Mouse (Mus musculus) CD8-positive naive resting alpha-beta T cell, adult 2 months (primary cell): ENCODE measurements around the gene Grk6.
"Not testable (repeated sequence)": the region's sequence is repeated elsewhere in the genome, so short reads cannot be mapped to it uniquely, and the experiment has no call there.

Source experiments
- DNase-seq, 2 experiments: peaks; one replicate each; pipeline ENCODE4 v3.0.0; 2022; ENCODE audit warnings: low read depth in 2 of 2, low spot score in 2 of 2

Gene Grk6

GRCm38 (mm10) chr13:55420933-55421800 is 23.7 kb upstream of the Grk6 start:
- peak; percentile 83 to 86 for DNase-seq

- no peak for DNase-seq
Measured at GRCm38 (mm10) chr13:55426613-55427012, 18.3 kb upstream of the Grk6 start, which contains the start of gene F12. Gene F12, minus strand, starts transcription at chr13:55426793.

GRCm38 (mm10) chr13:55429226-55429888 is 15.5 kb upstream of the Grk6 start:
- no peak for DNase-seq

GRCm38 (mm10) chr13:55430566-55430965 is 14.3 kb upstream of the Grk6 start:
- no peak for DNase-seq

- peak; percentile 65 to 75 for DNase-seq
Measured at GRCm38 (mm10) chr13:55431889-55432685, 12.8 kb upstream of the Grk6 start.

- not testable (repeated sequence) for DNase-seq
Measured at GRCm38 (mm10) chr13:55437111-55437629, 7.7 kb upstream of the Grk6 start.

GRCm38 (mm10) chr13:55443799-55444285 is 1.0 kb upstream of the Grk6 start:
- DNase-seq, result peak in 1 of 2 experiments; percentile 79

GRCm38 (mm10) chr13:55444286-55444936 is 461 bp upstream of the Grk6 start:
- peak in 1 of 2 experiments; percentile 73 for DNase-seq

- DNase-seq, result no peak
Measured at GRCm38 (mm10) chr13:55445361-55446091, 654 bp downstream of the Grk6 start.

- DNase-seq, result no peak
Measured at GRCm38 (mm10) chr13:55446483-55447105, 1.7 kb downstream of the Grk6 start.

GRCm38 (mm10) chr13:55447543-55447943 is 2.7 kb downstream of the Grk6 start:
- no peak for DNase-seq

GRCm38 (mm10) chr13:55448131-55448530 is 3.3 kb downstream of the Grk6 start:
- DNase-seq, result no peak

GRCm38 (mm10) chr13:55449205-55449604 is 4.3 kb downstream of the Grk6 start:
- no peak for DNase-seq

GRCm38 (mm10) chr13:55449679-55450441 is 5.0 kb downstream of the Grk6 start:
- no peak for DNase-seq

GRCm38 (mm10) chr13:55450511-55450980 is 5.7 kb downstream of the Grk6 start:
- DNase-seq, result no peak

GRCm38 (mm10) chr13:55451296-55451695 is 6.4 kb downstream of the Grk6 start:
- DNase-seq, result no peak

GRCm38 (mm10) chr13:55451785-55452549 is 7.1 kb downstream of the Grk6 start:
- DNase-seq, result no peak

GRCm38 (mm10) chr13:55462965-55463364 is 18.1 kb downstream of the Grk6 start:
- no peak for DNase-seq
